Mouse (Mus musculus) CH12.LX (cell line): ENCODE data around the gene Myh6.

ENCODE experiments used
- CTCF ChIP-seq, 2 experiments: IDR thresholded peaks in 1 of 2; conservative IDR thresholded peaks in 1 of 2; 2 replicates each; pipeline ENCODE4 v1.5.1; 2011 to 2012; ENCODE audit warnings: low read depth in 2 of 2, low read length in 2 of 2, improper control_type of control experiment in 1 of 2, inconsistent platforms in 1 of 2, mild to moderate bottlenecking in 1 of 2, moderate library complexity in 1 of 2
- EP300 ChIP-seq: IDR thresholded peaks from 2 replicates; pipeline ENCODE4 v1.6.1; 2011; ENCODE audit warnings: low read length, improper control_type of control experiment
- HCFC1 ChIP-seq: IDR thresholded peaks from 2 replicates; pipeline ENCODE4 v1.6.1; 2012; ENCODE audit warnings: low read depth, mild to moderate bottlenecking, inconsistent platforms, low read length, improper control_type of control experiment
- MAZ ChIP-seq: IDR thresholded peaks from 2 replicates; pipeline ENCODE4 v1.6.1; 2012; ENCODE audit warnings: low read depth, mild to moderate bottlenecking, inconsistent platforms, low read length, improper control_type of control experiment, moderate library complexity
- MYC ChIP-seq: IDR thresholded peaks from 2 replicates; pipeline ENCODE4 v1.6.1; 2011; ENCODE audit warnings: low read depth, mild to moderate bottlenecking, improper control_type of control experiment, low read length
- PAX5 ChIP-seq: IDR thresholded peaks from 2 replicates; pipeline ENCODE4 v1.6.1; 2012; ENCODE audit warnings: low read length, inconsistent platforms, mixed read lengths
- POLR2A ChIP-seq: IDR thresholded peaks from 2 replicates; pipeline ENCODE4 v1.6.1; 2011; ENCODE audit warnings: low read depth, mild to moderate bottlenecking, improper control_type of control experiment, low read length
- POLR2AphosphoS2 ChIP-seq: IDR thresholded peaks from 2 replicates; pipeline ENCODE4 v1.6.1; 2011; ENCODE audit warnings: low read depth, low read length, improper control_type of control experiment
- RCOR1 ChIP-seq: conservative IDR thresholded peaks from 2 replicates; pipeline ENCODE4 v1.6.1; 2012; ENCODE audit warnings: low read depth, mild to moderate bottlenecking, inconsistent platforms, low read length, improper control_type of control experiment
- TCF12 ChIP-seq: IDR thresholded peaks from 2 replicates; pipeline ENCODE4 v1.6.1; 2014; ENCODE audit warnings: low read depth, mild to moderate bottlenecking, inconsistent platforms, low read length, improper control_type of control experiment
- UBTF ChIP-seq: IDR thresholded peaks from 2 replicates; pipeline ENCODE4 v1.6.1; 2012; ENCODE audit warnings: low read depth, mild to moderate bottlenecking, inconsistent platforms, low read length, improper control_type of control experiment, moderate library complexity
- USF1 ChIP-seq: IDR thresholded peaks from 2 replicates; pipeline ENCODE4 v1.6.1; 2014; ENCODE audit warnings: low read depth, mild to moderate bottlenecking, inconsistent platforms, low read length, improper control_type of control experiment
- ZC3H11A ChIP-seq: IDR thresholded peaks from 2 replicates; pipeline ENCODE4 v1.6.1; 2012; ENCODE audit warnings: low read depth, mild to moderate bottlenecking, inconsistent platforms, low read length, improper control_type of control experiment

DNA sequence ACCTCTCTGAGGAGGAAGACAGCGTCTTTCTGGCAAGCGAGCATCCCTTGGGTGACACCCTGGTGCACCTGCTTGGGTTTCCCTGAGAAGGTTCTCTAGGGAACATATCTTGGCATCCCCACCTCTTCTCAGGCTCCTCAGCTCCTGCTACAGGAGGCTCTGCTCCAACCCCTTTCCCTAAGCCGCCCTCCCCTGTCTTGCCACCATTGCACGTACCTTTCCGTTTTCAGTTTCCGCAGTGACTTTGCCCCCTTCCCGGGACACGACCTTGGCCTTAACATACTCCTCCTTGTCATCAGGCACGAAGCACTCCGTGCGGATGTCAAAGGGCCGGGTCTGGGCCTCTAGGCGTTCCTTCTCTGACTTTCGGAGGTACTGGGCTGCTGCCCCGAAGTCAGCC is 1.7 kb downstream of the Myh6 start:
- TF ChIP-seq POLR2A (no peak), USF1 (no peak), HCFC1 (no peak), CTCF (conservative IDR thresholded peaks at IDR 0.05 in 1 of 2, IDR thresholded peaks at IDR 0.05 in 1 of 2; ENCODE audit: low read depth in 2 of 2, low read length in 2 of 2) (no peak), UBTF (no peak), ZC3H11A (no peak), MAZ (no peak), PAX5 (no peak), POLR2AphosphoS2 (no peak), RCOR1 (no peak), TCF12 (no peak), MYC (no peak), EP300 (no peak)
